Mouse (Mus musculus) CH12.LX (cell line): ENCODE data around the gene Ppil1. TPM values are rescaled to one million over a fixed set of nuclear protein-coding genes. Genes with fewer than 3 reads are reported as not detected.
"Not testable (repeated sequence)": the region's sequence is repeated elsewhere in the genome, so short reads cannot be mapped to it uniquely, and the experiment has no call there.

ENCODE experiments used
- DNase-seq: peaks from one replicate; pipeline ENCODE4 v3.0.0-alpha.2; 2013; ENCODE audit errors: extremely low read depth
- H3K27ac ChIP-seq: 2 replicates; pipeline ENCODE4 v1.5.1; 2012; ENCODE audit warnings: low read depth, mild to moderate bottlenecking, control low read depth, moderate library complexity; ENCODE audit not compliant: insufficient read depth
- H3K27me3 ChIP-seq: replicated peaks from 2 replicates; pipeline ENCODE3; 2012; ENCODE audit warnings: inconsistent platforms
- H3K36me3 ChIP-seq, 2 experiments: replicated peaks in 1 of 2; 2 replicates each; pipeline versions ENCODE3 to v1.6.1; 2012; ENCODE audit warnings: inconsistent platforms in 1 of 2, low read length in 1 of 2, mild to moderate bottlenecking in 1 of 2, mixed read lengths in 1 of 2, moderate library complexity in 1 of 2; ENCODE audit not compliant: control insufficient read depth in 1 of 2, insufficient read depth in 1 of 2
- H3K4me1 ChIP-seq, 2 experiments: 2 replicates each; pipeline ENCODE4 v1.6.1; 2012; ENCODE audit warnings: inconsistent platforms in 1 of 2, moderate library complexity in 1 of 2; ENCODE audit not compliant: insufficient read depth in 2 of 2, control insufficient read depth in 1 of 2
- H3K4me2 ChIP-seq: 2 replicates; pipeline ENCODE4 v1.6.1; 2012; ENCODE audit warnings: low read depth, mild to moderate bottlenecking, control low read depth; ENCODE audit not compliant: poor library complexity, insufficient read depth, severe bottlenecking
- H3K4me3 ChIP-seq, 3 experiments: fragments of 150-350 bp in 1 of 3; sonication (generic) in 1 of 3; replicated peaks in 1 of 3; 2 replicates each; pipeline versions ENCODE3 to v1.5.1; 2011 to 2012; ENCODE audit warnings: low read depth in 2 of 3, low read length in 2 of 3, mild to moderate bottlenecking in 2 of 3, moderate library complexity in 2 of 3, control low read depth in 1 of 3, improper control_type of control experiment in 1 of 3, inconsistent platforms in 1 of 3, mixed read lengths in 1 of 3; ENCODE audit not compliant: poor library complexity in 1 of 3
- H3K79me2 ChIP-seq: replicated peaks from 2 replicates; pipeline ENCODE4 v1.6.1; 2012; ENCODE audit warnings: mild to moderate bottlenecking, moderate library complexity; ENCODE audit not compliant: control insufficient read depth, poor library complexity, insufficient read depth, severe bottlenecking; ENCODE audit errors: extremely low read depth
- H3K9ac ChIP-seq: 2 replicates; pipeline ENCODE4 v1.6.1; 2012; ENCODE audit warnings: low read depth, mild to moderate bottlenecking, control low read depth, moderate library complexity; ENCODE audit not compliant: insufficient read depth
- H3K9me3 ChIP-seq: replicated peaks from 2 replicates; pipeline ENCODE3; 2012; ENCODE audit warnings: low read length, inconsistent platforms, mixed read lengths
- CHD1 ChIP-seq: IDR thresholded peaks from 2 replicates; pipeline ENCODE4 v1.6.1; 2012; ENCODE audit warnings: low read depth, low read length, improper control_type of control experiment, inconsistent platforms
- CHD2 ChIP-seq: IDR thresholded peaks from 2 replicates; pipeline ENCODE4 v1.6.1; 2011; ENCODE audit warnings: low read length, improper control_type of control experiment
- GABPA ChIP-seq: IDR thresholded peaks from 2 replicates; pipeline ENCODE4 v1.6.1; 2012; ENCODE audit warnings: low read depth, low read length, improper control_type of control experiment, inconsistent platforms; ENCODE audit not compliant: insufficient replicate concordance
- JUN ChIP-seq: IDR thresholded peaks from 2 replicates; pipeline ENCODE4 v1.6.1; 2011; ENCODE audit warnings: low read depth, mild to moderate bottlenecking, low read length, improper control_type of control experiment, moderate library complexity; ENCODE audit not compliant: insufficient read depth
- MAFK ChIP-seq: IDR thresholded peaks from 2 replicates; pipeline ENCODE4 v1.6.1; 2011; ENCODE audit warnings: low read length, improper control_type of control experiment; ENCODE audit not compliant: insufficient replicate concordance
- MAX ChIP-seq: IDR thresholded peaks from 2 replicates; pipeline ENCODE4 v1.6.1; 2011; ENCODE audit warnings: low read length, improper control_type of control experiment
- MYC ChIP-seq: IDR thresholded peaks from 2 replicates; pipeline ENCODE4 v1.6.1; 2011; ENCODE audit warnings: low read depth, mild to moderate bottlenecking, improper control_type of control experiment, low read length
- NELFE ChIP-seq: IDR thresholded peaks from 2 replicates; pipeline ENCODE4 v1.6.1; 2011; ENCODE audit warnings: low read depth, low read length, improper control_type of control experiment
- POLR2A ChIP-seq: IDR thresholded peaks from 2 replicates; pipeline ENCODE4 v1.6.1; 2011; ENCODE audit warnings: low read depth, mild to moderate bottlenecking, improper control_type of control experiment, low read length
- SIN3A ChIP-seq: IDR thresholded peaks from 2 replicates; pipeline ENCODE4 v1.6.1; 2012; ENCODE audit warnings: low read length, improper control_type of control experiment, inconsistent platforms
- USF1 ChIP-seq: IDR thresholded peaks from 2 replicates; pipeline ENCODE4 v1.6.1; 2014; ENCODE audit warnings: low read depth, mild to moderate bottlenecking, inconsistent platforms, low read length, improper control_type of control experiment
- ZC3H11A ChIP-seq: IDR thresholded peaks from 2 replicates; pipeline ENCODE4 v1.6.1; 2012; ENCODE audit warnings: low read depth, mild to moderate bottlenecking, inconsistent platforms, low read length, improper control_type of control experiment
- ZMIZ1 ChIP-seq: IDR thresholded peaks from 2 replicates; pipeline ENCODE4 v1.6.1; 2012; ENCODE audit warnings: low read depth, mild to moderate bottlenecking, inconsistent platforms, low read length, improper control_type of control experiment
- ZNF384 ChIP-seq: IDR thresholded peaks from 2 replicates; pipeline ENCODE4 v1.6.1; 2012; ENCODE audit warnings: low read depth, low read length, improper control_type of control experiment, inconsistent platforms
- dilution Hi-C: fragments of 300-500 bp; cut with MboI; formaldehyde crosslinking; loops from 2 replicates; pipeline ENCODE4 v1.14.3; 2020; ENCODE audit warnings: low sequenced_read_pairs; ENCODE audit not compliant: extremely low pct_unique_long_range_greater_than_20kb, extremely low pct_ligation_motif_present
- in situ Hi-C: fragments of 300-500 bp; cut with MboI; formaldehyde crosslinking; loops from 3 replicates; pipeline ENCODE4 v1.14.3; 2019; ENCODE audit warnings: low sequenced_read_pairs, low pct_ligation_motif_present, low pct_unique_long_range_greater_than_20kb, mixed read lengths
- polyA plus RNA-seq: library from polyadenylated mRNA; unstranded; fragments of >175 nt; gene quantifications from 2 replicates; pipeline ENCODE4 v1.2.1, GENCODE M21; 2012; ENCODE audit warnings: low read depth; ENCODE audit not compliant: insufficient read length
- total RNA-seq, 2 experiments: library from RNA; depleted of rRNA; stranded (reverse); fragments of 300-350 nt in 1 of 2; fragments of >200 nt in 1 of 2; gene quantifications; 2 replicates each; pipeline ENCODE4 v1.2.3; 2012 to 2014

The Ppil1 gene
- total and polyA plus RNA-seq, 3 experiments, result 97.2 to 143 (median 107) TPM

- dilution Hi-C loops, H3K9me3 ChIP-seq, H3K27ac ChIP-seq, DNase-seq, H3K9ac ChIP-seq, H3K36me3 ChIP-seq, H3K27me3 ChIP-seq, H3K4me2 ChIP-seq, H3K4me3 ChIP-seq, in situ Hi-C loops: not testable (repeated sequence)
- Histone ChIP-seq H3K79me2 (peaks cover 32% of the 10 kb centered on the region), H3K4me1 (peaks cover 3 to 29% of the 10 kb centered on the region in 2 experiments; a peak in 2 of 4 replicates)
- TF ChIP-seq ZNF384, result peak; percentile 17; the same call in 1 of the 2 replicates
These were observed 3.1 kb upstream of the Ppil1 start for GRCm38 (mm10) chr17:29267040-29267439.

GRCm38 (mm10) chr17:29264760-29265159 lies 774 bp upstream of the Ppil1 start:
- H3K4me1 ChIP-seq, result peaks cover 13 to 29% of the 10 kb centered on the region in 2 experiments
- H3K4me3 ChIP-seq, result peak overlapping the region; percentile 78 to 92 (median 87)
- peak overlapping the region; percentile 85 for H3K9ac ChIP-seq
- peak overlapping the region; percentile 84; the same call in 1 of the 2 replicates for H3K27ac ChIP-seq
- no peaks in the 10 kb centered on the region for H3K9me3 ChIP-seq
- peaks cover 9 to 17% of the 10 kb centered on the region in 2 experiments for H3K36me3 ChIP-seq
- DNase-seq, result no peak
- no peak for TF ChIP-seq POLR2A
- no peak for TF ChIP-seq NELFE
- TF ChIP-seq MAFK, result no peak
- TF ChIP-seq USF1, result no peak
- no peak for TF ChIP-seq MAX
- in situ Hi-C loops, result loop anchor here (5.0 kb wide), 2 partner anchors 103 to 248 kb away; no protein-coding TSS in a partner anchor
- peak overlapping the region; percentile 68; the same call in 1 of the 2 replicates for H3K4me2 ChIP-seq
- no peaks in the 10 kb centered on the region for H3K27me3 ChIP-seq
- dilution Hi-C loops, result no loop called here
- H3K79me2 ChIP-seq, result peaks cover 36% of the 10 kb centered on the region

GRCm38 (mm10) chr17:29263417-29263816 lies 569 bp downstream of the Ppil1 start:
- peaks cover 11 to 23% of the 10 kb centered on the region in 2 experiments for H3K36me3 ChIP-seq
- TF ChIP-seq CHD2 (0 out of 2 replicates have a peak, but pooled peaks have one; percentile 21), ZNF384 (peak; percentile 52), ZMIZ1 (no peak), ZC3H11A (no peak), JUN (no peak), GABPA (no peak), MAX (peak; percentile 45; the same call in 1 of the 2 replicates), USF1 (no peak), MYC (0 out of 2 replicates have a peak, but pooled peaks have one; percentile 13), CHD1 (no peak), SIN3A (peak; percentile 86; the same call in 1 of the 2 replicates)
- H3K4me1 ChIP-seq, result peaks cover 13 to 38% of the 10 kb centered on the region in 2 experiments
- DNase-seq, result no peak
- H3K4me3 ChIP-seq, result peak overlapping the region; percentile 78 to 92 (median 87)
- peak overlapping the region; percentile 85 for H3K9ac ChIP-seq
- H3K27me3 ChIP-seq, result no peaks in the 10 kb centered on the region
- peaks cover 35% of the 10 kb centered on the region for H3K79me2 ChIP-seq
- H3K4me2 ChIP-seq, result peak overlapping the region; percentile 72
- no peaks in the 10 kb centered on the region for H3K9me3 ChIP-seq
- in situ Hi-C loops (loop anchor here (5.0 kb wide), 2 partner anchors 104 to 249 kb away; no protein-coding TSS in a partner anchor), dilution Hi-C loops (no loop called here)
- H3K27ac ChIP-seq, result peak overlapping the region; percentile 84; the same call in 1 of the 2 replicates
